Mouse (Mus musculus) kidney, postnatal 4 days (tissue): ENCODE results near the gene Fblim1.
"Not testable (repeated sequence)": the region's sequence is repeated elsewhere in the genome, so short reads cannot be mapped to it uniquely, and the experiment has no call there.

Source experiments
- DNase-seq, 2 experiments: peaks; one replicate each; pipeline ENCODE4 v3.0.0; 2021; ENCODE audit warnings: mixed read lengths in 2 of 2

Gene Fblim1

GRCm38 (mm10) chr4:141564660-141565059, 41.2 kb downstream of the Fblim1 start:
- no peak for DNase-seq

GRCm38 (mm10) chr4:141564209-141564608, 41.7 kb downstream of the Fblim1 start:
- no peak for DNase-seq

GRCm38 (mm10) chr4:141562281-141562680, 43.6 kb downstream of the Fblim1 start:
- peak; percentile 57 to 74 for DNase-seq

- not testable (repeated sequence) for DNase-seq
These were observed 44.5 kb downstream of the Fblim1 start for GRCm38 (mm10) chr4:141561331-141561919.

- peak; percentile 86 to 90 for DNase-seq
These were observed 46.0 kb downstream of the Fblim1 start for GRCm38 (mm10) chr4:141559898-141560263.

- peak; percentile 71 to 83 for DNase-seq
These were observed 46.6 kb downstream of the Fblim1 start for GRCm38 (mm10) chr4:141559131-141559897.

- DNase-seq: peak; percentile 13 to 25
These were observed 47.2 kb downstream of the Fblim1 start for GRCm38 (mm10) chr4:141558658-141559057.

- DNase-seq: not testable (repeated sequence)
These were observed 49.7 kb downstream of the Fblim1 start for GRCm38 (mm10) chr4:141556163-141556562.

GRCm38 (mm10) chr4:141554255-141554865, 51.5 kb downstream of the Fblim1 start:
- DNase-seq: not testable (repeated sequence)

- DNase-seq: no peak
These were observed 53.4 kb downstream of the Fblim1 start for GRCm38 (mm10) chr4:141552484-141552883.

GRCm38 (mm10) chr4:141547299-141547698, 58.6 kb downstream of the Fblim1 start:
- DNase-seq: no peak

GRCm38 (mm10) chr4:141546334-141547200, 59.3 kb downstream of the Fblim1 start:
- DNase-seq: peak; percentile 88 to 93

- DNase-seq: peak; percentile 99 to 100
These were observed 60.1 kb downstream of the Fblim1 start for GRCm38 (mm10) chr4:141545743-141546333.

GRCm38 (mm10) chr4:141545071-141545742, 60.7 kb downstream of the Fblim1 start:
- peak; percentile 77 to 86 for DNase-seq

GRCm38 (mm10) chr4:141544536-141544935, 61.4 kb downstream of the Fblim1 start:
- DNase-seq: no peak

GRCm38 (mm10) chr4:141543593-141543992, 62.3 kb downstream of the Fblim1 start:
- DNase-seq: no peak

- DNase-seq: peak; percentile 59 to 67
These were observed 64.0 kb downstream of the Fblim1 start for GRCm38 (mm10) chr4:141541851-141542250.

- DNase-seq: no peak
These were observed 65.1 kb downstream of the Fblim1 start for GRCm38 (mm10) chr4:141540844-141541243.

- DNase-seq: no peak
These were observed 66.6 kb downstream of the Fblim1 start for GRCm38 (mm10) chr4:141539213-141539767.

- peak; percentile 92 to 96 for DNase-seq
These were observed 67.3 kb downstream of the Fblim1 start, which contains the start of gene Spen for GRCm38 (mm10) chr4:141538408-141539212. Spen (minus strand) TSS chr4:141538597.
